In the genomic region with DNA sequence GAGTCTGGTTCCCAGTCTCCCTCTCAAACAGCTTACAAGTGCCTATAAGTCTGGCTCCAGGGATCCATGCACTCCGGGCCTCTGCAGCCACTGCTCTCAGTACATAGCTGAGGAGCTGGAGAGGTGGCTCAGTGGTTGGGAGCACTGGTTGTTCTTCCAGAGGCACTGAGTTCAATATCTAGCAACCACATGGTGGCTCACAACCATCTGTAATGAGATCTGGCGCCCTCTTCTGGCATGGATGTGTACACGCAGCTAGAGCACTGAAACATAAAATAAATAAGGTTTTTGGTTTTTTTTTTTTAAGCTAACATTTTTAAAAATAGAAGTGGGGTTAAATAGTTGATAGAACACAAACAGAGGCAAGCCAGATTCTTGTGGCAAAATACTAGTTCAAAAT, we compare ENCODE assay signal across 7 mouse cellular contexts.
DNase-seq lines count a peak whose midpoint lies in the region; TF ChIP-seq lines count a peak whose summit lies in the region.

No protein-coding gene starts in this region.

- in situ Hi-C loops in ES-E14 (cut with MboI; ENCODE audit: low sequenced_read_pairs in 2 of 2, unreplicated experiment in 2 of 2): no loop called here

- no peaks in the 10 kb centered on the region for H3K4me1 ChIP-seq in ES-E14 (ENCODE audit: control insufficient read depth in 2 of 2, insufficient read depth in 2 of 2, low read length in 2 of 2, poor library complexity in 1 of 2)
- H3K4me1 ChIP-seq in bone marrow, adult 2 months (ENCODE audit: control insufficient read depth, insufficient read depth, low read length): no peaks in the 10 kb centered on the region
- no peaks in the 10 kb centered on the region for H3K4me1 ChIP-seq in olfactory bulb, adult 2 months (ENCODE audit: control insufficient read depth, insufficient read depth, low read length)

- TF ChIP-seq CTCF in left cerebral cortex, adult 2 months (IDR thresholded peaks at IDR 0.05): peak; percentile 80
- TF ChIP-seq CTCF in bone marrow, adult 2 months (IDR thresholded peaks at IDR 0.05; ENCODE audit: control insufficient read depth, insufficient read depth, low read length): peak; percentile 68
- TF ChIP-seq CTCF in olfactory bulb, adult 2 months (IDR thresholded peaks at IDR 0.05; ENCODE audit: insufficient read depth, low read depth, low read length): peak; percentile 32; the same call in 1 of the 2 replicates

- intact Hi-C loops in left cerebral cortex, adult 2 months (cut with DNase I): no loop called here
- intact Hi-C loops in left cerebral cortex, postnatal 25 days (cut with DNase I): no loop called here

- no peak overlapping the region for H3K4me3 ChIP-seq in left cerebral cortex, adult 2 months
- H3K4me3 ChIP-seq in ES-E14 (ENCODE audit: insufficient read depth in 1 of 2, low read depth in 1 of 2, low read length in 2 of 2, poor library complexity in 1 of 2, severe bottlenecking in 1 of 2): no peak overlapping the region
- H3K4me3 ChIP-seq in bone marrow, adult 2 months (replicated peaks; ENCODE audit: control insufficient read depth, low read depth, low read length): no peak overlapping the region
- H3K4me3 ChIP-seq in olfactory bulb, adult 2 months (ENCODE audit: insufficient read depth, low read depth, low read length): no peak overlapping the region

- no peak for TF ChIP-seq POLR2A in bone marrow, adult 2 months (IDR thresholded peaks at IDR 0.05; ENCODE audit: borderline replicate concordance, control insufficient read depth, low read depth, low read length)
- no peak for TF ChIP-seq POLR2A in olfactory bulb, adult 2 months (IDR thresholded peaks at IDR 0.05; ENCODE audit: insufficient read depth, low read depth, low read length)

- no peaks in the 10 kb centered on the region for H3K9me3 ChIP-seq in ES-E14 (ENCODE audit: control insufficient read depth, insufficient read depth, low read depth, low read length)

- H3K36me3 ChIP-seq in ES-E14 (ENCODE audit: control insufficient read depth, insufficient read depth, low read length, poor library complexity, severe bottlenecking): peaks cover 9% of the 10 kb centered on the region; the same call in 1 of the 2 replicates

- 36% methylated on average over 3 of the region's 3 CpGs for WGBS in bone marrow, adult 2 months
- WGBS in olfactory bulb, adult 2 months: 64% methylated on average over 3 of the region's 3 CpGs

- no peak for DNase-seq in left cerebral cortex, adult 2 months (ENCODE audit: extremely low spot score in 1 of 2, low spot score in 2 of 2)
- DNase-seq in left cerebral cortex, postnatal 25 days (ENCODE audit: low spot score in 2 of 2): no peak
- peak; percentile 34 for DNase-seq in ES-E14 (ENCODE audit: low read depth, low spot score)
- peak; percentile 78 for DNase-seq in induced T-regulatory cell, adult 2 months (ENCODE audit: low read depth)
- no peak for DNase-seq in Muller cell, postnatal 12 days (ENCODE audit: inconsistent ontology term)

- H3K27ac ChIP-seq in left cerebral cortex, adult 2 months: no peak overlapping the region
- no peak overlapping the region for H3K27ac ChIP-seq in ES-E14 (ENCODE audit: insufficient read depth, low read depth, low read length, poor library complexity, severe bottlenecking)
- H3K27ac ChIP-seq in bone marrow, adult 2 months (ENCODE audit: control insufficient read depth, insufficient read depth, low read depth, low read length, poor library complexity): no peak overlapping the region
- H3K27ac ChIP-seq in olfactory bulb, adult 2 months (ENCODE audit: insufficient read depth, low read depth, low read length): no peak overlapping the region

- no peak overlapping the region for H3K9ac ChIP-seq in ES-E14 (ENCODE audit: insufficient read depth, low read depth, low read length, poor library complexity, severe bottlenecking)

TF ChIP-seq in ES-E14, 5 proteins besides CTCF, POLR2A, EP300 and RAD21:
- TF ChIP-seq ZNF384 (IDR thresholded peaks at IDR 0.05; ENCODE audit: low read depth, low read length) (no peak), CHD2 (IDR thresholded peaks at IDR 0.05; ENCODE audit: low read depth, low read length) (no peak), ZC3H11A (IDR thresholded peaks at IDR 0.05; ENCODE audit: borderline replicate concordance, low read depth, low read length) (no peak), HCFC1 (IDR thresholded peaks at IDR 0.05; ENCODE audit: borderline replicate concordance, insufficient read depth, low read length) (no peak), MAFK (IDR thresholded peaks at IDR 0.05; ENCODE audit: insufficient read depth, low read depth, low read length) (no peak)
TF ChIP-seq in ES-E14: peak in this region for 0.

Comparison
In these comparisons a context has a peak if more than half of its experiments do, and no peak if none do; other contexts are left out.
1. DNase-seq: peak in ES-E14 (single experiment) and induced T-regulatory cell, adult 2 months (single experiment); none in left cerebral cortex, adult 2 months (0 of 2), left cerebral cortex, postnatal 25 days (0 of 2) and Muller cell, postnatal 12 days (single experiment).
2. Peak in every context shown above with its lines, with median percentiles within 50 percentile points of each other: CTCF ChIP-seq.